Mouse (Mus musculus) induced T-regulatory cell, adult 2 months (primary cell): ENCODE data around the gene Gm21885.
"Not testable (repeated sequence)": the region's sequence is repeated elsewhere in the genome, so short reads cannot be mapped to it uniquely, and the experiment has no call there.

ENCODE experiments used
- DNase-seq: peaks from one replicate; pipeline ENCODE4 v3.0.0-alpha.2; 2012; ENCODE audit warnings: low read depth

The Gm21885 gene

DNA sequence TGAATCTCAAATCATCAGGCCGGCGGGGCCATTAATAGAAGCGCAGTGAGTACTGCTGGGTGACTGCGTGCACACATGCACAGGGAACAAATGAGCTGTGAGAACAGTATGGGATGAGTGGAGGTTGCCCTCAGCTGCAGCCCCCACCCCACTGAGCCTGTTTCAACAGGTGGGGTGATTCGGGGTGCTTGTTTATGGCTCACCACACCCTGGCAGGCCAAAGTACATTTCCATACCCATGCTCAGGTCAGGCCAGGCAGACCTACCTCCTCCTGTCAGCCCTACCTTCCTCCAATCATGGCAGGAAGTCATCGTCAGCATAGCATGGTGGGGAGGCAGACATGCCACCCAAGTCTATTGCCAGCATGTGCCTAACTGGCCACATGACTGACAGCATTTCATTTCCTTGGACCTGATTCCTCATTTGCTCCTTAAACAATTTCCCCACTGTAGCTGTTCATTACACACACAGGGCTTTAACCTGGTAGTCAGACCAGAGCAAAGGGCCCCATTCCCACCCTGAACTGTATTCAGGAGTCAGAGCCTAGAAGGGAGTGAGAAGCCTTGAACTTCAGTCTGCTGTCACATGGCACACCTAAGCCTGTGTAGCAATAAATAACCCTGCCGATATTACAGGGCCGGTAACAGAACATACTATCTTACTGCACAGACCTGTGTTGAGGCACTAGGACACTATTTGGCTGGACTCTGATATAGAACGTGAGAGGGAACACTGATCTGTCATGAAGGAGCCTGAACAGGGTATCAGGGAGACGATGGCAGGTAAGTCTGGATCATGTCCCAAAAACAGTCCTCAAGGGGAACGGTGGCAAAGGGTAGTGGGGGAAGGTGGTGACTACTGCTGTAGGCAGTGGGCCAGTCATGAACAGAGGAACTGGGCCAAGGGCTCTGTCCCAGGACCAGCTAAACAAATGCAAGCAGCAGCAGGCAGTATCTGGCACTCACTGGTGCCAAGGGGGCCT is at the start of gene Gm21885:
TSS of gene Gm21885 (plus strand) at position 675 of the 983 bp plus-strand sequence.
- no peak for DNase-seq

DNA sequence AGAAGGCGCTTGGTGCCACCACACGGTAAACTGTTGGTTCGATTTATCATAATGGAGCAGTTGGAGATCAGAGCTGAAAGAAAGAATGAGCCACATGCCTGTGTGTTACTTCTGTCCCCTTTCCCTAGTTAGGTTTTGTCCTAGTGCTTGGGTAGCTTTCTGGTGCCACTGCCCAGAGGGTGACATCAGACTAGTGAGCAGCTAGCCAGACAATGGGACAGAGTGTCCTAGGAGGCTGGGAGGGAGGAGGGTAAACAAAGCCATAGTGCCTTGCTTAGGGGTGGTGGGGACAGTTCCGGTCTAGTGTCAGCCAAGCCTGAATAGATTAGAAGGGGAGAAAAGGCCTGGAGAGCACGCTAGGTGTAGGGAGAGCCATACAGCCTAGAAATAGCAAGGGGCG is 48.3 kb upstream of the Gm21885 start:
- DNase-seq, result no peak

DNA sequence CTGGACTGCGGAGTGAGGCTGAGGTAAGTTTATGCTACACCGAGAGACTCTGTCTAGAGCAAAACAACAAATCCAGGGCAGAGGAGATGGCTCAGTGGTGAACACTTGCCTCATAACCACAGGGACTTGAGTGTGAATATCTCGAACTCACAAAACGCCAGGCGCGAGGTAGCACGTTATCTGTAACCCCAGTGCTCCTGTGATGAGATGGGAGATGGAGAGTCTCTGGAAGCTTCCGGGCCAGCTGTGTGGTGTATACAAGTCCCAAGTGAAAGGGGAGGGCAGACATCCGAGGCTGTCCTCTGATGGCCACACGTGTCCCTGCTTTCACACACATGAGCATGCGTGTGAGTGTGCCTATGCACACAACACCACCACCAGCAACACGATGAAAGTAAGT is 47.3 kb upstream of the Gm21885 start:
- DNase-seq, result no peak

DNA sequence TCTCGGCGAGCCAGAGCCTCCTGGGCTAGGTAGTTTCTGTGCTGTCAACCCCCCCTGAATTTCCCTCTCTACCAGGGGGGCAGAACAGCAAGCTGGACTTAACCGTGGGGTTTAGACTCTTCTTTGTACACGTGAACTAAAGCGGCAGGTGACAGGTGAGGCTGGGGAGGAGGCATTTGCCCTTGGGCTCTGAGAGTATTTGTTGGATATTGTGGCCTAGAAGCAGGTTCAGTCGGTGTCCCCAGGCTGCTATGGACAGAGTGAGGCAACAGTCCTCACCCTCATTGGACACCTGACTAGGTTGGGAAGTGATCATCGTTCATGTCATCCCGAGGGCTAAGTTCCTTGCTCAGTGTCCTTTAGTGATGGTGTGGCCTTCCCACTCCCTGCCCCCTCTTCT is 46.8 kb upstream of the Gm21885 start:
- DNase-seq, result no peak

DNA sequence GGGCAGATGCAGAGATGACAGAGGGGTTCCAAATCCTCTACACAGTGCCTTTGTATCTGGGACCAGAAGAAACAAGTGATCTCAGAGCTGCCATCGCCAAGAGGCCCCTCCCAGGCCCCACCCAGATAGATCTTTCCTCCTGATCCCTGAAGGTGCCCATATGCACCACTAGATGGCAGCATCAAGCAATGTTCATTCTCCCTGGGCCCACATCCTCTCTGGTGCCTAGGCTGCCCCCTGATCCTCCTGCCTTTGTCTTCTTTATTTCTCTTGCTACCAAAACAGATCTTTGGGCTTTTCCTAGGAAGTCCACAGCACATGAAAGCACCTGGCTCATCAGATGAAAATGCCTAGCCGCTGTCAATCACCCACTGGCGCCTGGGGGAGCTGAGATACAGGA is 45.6 kb upstream of the Gm21885 start:
- DNase-seq, result peak; percentile 91

DNA sequence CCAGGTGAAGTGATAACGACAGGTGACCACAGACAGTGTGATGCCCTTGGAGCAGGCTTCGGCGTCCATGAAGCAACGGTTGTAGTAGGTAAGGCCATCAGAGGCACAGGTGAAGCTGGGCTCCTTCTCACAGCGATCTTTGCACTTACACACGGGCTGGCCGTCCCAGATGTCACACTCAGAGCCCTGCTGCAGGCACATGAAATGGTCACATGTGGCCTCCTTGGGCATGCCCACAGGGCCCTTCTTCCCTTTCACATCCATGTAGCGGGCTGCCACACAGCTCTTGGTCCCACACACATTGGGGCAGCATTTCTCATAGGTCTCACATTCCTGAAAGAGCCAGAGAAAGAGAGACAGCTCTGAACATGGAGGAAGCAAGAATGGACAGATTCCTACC is 42.9 kb upstream of the Gm21885 start:
- no peak for DNase-seq

DNA sequence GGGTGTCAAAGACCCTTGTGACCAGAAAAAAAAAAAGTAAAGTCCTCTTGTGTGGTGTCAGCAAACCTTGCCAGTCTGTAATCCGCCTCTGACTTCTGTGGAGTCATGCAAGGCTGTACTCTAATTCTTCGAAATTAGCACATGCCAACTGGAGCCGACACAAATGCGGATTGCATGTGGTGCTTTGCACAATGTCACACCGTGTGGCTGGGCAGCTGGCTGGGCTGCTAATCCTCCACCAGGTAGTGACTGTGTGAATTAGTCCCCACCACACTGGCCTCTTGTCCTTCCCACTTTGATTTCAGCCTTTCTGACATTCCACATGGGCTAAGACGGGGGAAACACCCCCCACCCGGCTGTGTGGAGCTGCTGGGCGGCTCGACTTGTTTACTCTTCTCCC is 42.0 kb upstream of the Gm21885 start:
- DNase-seq, result no peak

DNA sequence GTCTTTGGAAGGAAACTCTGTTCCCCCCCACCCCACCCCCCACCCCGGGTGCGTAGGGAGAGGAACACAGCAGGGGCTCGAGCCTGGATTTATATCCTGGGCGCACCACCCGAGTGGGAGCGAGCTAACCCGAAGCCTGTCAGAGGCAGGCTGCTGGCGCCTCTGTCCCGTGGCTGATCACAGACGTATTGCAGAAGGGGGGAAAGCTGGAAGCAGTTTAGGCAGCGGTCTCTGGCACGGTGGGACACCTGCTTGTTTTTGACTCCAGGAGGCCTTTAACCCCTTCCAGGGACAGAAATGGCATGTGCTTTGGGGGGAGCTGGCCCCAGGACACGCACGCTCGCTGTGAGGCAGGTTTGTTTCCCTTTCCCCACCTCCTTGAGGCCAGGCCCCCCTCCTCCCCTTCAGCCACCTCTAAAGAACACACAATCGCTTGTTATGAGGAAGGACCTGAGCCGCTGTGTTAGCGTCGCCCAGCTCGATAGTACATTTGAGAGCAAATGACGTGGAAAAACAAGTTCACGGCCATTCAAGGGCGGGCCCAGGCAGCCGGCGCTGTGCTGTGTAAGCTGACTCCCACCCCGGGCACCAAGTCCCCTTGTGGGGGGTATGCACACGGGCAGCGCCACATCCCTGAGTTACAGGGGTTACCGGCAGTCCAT is 38.8 kb upstream of the Gm21885 start:
- DNase-seq, result peak; percentile 42

DNA sequence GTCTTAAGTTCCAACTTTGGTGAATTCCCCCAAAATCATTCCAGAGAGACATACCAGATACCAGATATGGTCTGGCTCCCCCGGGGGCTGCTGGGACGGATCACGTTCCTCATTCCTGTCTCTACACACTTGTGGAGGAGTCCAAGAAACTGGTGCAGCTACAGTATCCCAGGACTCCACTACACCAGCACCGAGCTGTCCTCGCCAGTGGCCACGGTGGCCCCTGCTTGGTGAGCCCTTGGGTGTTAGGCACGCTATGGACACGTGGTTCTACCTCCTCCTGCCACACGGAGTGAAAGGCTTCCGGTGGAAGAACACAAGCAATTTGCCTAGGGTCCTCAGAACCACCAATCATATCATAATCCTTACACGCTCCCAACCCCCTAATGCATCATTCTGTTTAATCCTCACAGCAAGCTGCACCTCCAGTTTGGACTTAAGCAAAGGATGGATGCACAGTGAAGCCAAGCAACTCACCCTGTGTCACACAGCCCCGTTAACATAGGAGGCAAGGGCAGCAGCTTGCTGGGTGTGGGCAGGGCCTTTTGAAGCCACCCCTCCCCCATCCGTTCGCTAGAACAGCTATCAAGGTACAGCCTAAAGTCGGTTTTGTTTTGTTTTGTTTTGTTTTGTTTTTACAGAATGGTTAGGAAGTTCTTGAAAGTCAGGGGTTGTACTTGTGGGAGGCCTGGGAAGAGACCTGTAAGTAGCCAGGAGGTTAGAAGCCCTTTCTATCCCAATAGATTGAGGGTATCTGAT is 38.1 kb upstream of the Gm21885 start:
- peak; percentile 69 for DNase-seq

DNA sequence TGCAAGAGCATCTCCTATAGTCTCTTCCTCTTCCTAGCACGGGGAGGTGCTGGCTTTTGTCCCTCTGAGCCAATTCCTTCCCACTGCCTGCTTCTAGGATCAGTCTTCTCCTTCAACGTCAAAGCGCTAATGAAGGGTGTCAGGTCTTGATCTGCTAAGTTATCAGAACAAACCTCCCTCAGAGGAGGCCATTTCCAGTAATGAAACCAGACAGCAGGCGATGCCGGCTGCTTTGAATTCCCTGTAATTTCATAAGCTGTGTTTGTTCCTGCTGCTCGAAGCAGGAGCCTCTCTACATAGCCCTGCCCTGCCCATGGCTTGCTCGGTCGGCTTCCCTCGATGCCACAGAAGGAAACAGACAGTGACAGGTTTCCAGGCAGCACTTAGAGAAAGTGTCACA is 37.3 kb upstream of the Gm21885 start:
- DNase-seq, result no peak

DNA sequence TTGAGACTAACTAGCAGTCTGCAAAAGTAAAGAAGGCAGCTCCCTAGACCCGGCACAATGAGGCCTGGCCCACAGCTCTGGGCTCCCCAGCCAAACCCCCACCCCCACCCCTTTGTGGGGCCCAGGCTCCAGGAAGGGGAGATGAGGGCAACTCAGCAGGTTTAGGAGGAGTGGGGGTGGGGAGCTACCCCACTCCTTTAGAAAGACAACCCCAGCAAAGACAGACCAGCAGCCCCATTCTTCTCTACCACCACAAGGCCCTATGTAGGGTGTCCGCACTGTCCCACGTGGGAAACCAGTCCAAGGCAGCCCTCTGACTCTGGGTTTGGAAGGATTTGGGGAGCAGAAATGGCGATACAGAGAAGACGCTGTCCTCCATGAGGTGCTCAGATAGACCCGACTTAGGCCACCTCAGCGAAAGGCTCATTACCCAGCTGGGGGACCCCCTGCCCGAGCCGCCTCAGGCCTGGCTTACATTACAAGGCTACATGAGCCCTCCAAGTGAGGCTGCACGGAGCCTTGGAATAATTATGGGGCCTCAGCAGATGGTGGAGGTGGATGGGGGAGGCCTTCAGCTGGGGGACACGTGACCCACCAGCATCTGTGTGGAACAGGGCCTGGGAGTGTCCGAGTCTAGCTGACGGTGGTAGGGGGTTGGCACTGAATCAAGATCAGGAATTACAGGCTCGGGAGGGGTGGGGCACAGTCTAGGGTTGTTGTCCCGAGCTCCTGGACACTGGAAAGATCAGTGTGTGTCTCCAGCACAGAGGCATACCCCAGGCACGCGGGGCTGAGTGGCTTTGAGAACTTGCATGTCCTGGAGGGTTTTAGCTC is 35.5 kb upstream of the Gm21885 start, which contains the start of gene Wfikkn2:
TSS of gene Wfikkn2 (minus strand) at position 51 of the 834 bp plus-strand sequence.
- no peak for DNase-seq

DNA sequence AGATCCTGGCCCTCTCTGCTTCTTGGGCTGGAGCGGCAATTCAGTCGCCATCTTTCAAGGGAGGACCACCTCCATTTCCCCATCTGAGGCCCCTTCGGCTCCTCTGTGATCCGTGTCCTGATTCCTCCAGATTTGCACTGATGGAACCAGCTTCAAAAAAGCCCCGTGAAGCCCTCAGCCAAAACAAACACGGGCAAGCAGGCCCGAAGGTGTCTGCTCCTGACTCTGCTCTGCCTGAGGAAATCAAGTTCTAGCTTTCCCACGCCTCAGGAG is 34.9 kb upstream of the Gm21885 start:
- DNase-seq, result no peak

DNA sequence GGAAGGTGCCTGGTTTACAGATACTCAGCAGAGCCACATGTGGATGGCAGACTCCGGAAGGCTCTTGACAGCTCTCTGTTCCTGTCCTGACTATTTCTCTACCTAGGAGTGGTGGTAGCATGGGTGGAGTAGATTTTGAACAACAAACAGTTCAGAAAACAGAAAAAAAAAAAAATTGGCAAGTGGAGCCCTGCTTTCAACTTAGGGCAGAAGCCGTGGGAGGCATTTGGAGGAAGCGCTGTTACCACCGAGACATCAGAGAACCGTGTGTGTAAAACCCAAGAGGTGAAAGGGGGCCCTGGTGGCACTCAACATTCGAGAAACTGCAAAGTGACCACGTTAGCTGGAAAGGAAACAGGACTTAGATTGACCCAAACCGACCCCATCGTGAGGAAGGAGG is 28.5 kb upstream of the Gm21885 start:
- DNase-seq, result peak; percentile 36

DNA sequence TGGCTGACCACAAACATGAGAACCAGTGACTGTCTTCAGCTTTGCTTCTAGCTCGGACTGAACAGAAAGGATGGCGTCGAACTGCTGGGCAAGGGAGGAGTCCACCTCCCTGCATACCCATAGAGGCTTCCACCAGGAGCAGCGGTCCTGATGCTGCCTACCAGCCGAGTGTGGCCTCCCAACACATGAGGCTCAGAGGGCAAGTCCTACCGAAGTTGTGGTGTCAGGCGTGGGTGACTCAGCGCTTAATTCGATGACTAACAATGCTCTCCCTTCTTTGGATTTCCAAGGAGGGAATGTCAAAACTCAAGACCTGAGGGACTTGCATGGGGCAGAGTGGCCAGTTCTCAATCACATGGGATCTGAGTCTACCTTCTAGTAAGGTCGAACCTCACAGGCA is 28.0 kb upstream of the Gm21885 start:
- DNase-seq, result no peak

DNA sequence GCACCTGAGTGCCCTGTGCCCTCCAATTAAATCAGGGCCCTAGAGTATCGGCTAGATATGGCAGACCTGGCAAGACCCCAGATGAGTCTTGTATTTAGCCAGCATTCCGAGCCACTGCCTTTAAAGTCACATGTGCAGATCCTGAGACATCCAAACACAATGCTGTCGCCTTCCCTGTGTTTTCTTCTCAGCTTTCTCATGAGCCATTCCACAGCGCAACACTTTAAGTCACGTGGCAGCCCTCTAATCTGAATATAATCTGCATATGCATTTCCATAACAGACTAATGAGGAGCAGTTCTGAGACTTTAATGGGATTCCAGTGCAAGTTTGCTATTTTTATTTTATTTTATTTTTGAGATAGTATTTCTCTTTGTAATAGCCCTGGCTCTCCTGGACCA is 25.9 kb upstream of the Gm21885 start:
- no peak for DNase-seq

DNA sequence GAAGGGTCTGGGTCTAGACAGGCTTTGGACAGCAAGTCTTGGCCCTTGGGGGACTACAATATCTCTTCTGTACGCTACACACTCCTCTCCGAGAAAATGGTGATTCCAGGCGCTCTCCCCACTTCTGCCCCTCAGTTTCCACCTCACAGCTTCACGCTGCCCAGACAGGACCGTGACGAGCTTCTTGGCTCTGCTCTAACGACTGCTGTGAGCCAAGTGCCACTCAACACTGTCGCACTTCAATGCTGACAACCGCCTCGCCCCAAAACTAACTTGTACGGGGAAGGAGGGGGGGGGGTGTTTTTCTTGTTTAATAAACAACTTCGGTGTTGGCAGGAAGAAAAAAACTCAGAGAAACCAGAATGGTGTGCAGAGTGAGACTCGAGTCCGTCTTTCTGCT is 23.7 kb upstream of the Gm21885 start:
- DNase-seq, result no peak

DNA sequence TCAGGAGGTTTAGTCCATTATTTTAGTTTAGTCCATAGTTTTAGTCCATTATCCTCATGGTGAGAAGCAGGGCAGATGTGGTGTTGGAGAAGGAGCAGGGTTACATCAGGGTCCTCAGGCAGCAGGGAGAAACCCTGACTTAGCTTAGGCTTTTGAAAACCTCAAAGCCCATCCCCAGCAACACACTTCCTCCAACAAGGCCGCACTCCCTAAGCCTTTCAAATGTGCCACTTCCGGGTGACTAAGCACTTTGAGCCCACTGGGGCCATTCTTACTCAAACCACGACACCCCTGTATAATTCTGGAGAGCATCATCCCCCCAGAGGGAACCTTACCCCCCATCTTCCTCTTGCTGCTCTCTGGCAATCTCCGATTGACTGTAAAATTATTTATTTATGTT is 21.9 kb upstream of the Gm21885 start:
- DNase-seq, result peak; percentile 65

DNA sequence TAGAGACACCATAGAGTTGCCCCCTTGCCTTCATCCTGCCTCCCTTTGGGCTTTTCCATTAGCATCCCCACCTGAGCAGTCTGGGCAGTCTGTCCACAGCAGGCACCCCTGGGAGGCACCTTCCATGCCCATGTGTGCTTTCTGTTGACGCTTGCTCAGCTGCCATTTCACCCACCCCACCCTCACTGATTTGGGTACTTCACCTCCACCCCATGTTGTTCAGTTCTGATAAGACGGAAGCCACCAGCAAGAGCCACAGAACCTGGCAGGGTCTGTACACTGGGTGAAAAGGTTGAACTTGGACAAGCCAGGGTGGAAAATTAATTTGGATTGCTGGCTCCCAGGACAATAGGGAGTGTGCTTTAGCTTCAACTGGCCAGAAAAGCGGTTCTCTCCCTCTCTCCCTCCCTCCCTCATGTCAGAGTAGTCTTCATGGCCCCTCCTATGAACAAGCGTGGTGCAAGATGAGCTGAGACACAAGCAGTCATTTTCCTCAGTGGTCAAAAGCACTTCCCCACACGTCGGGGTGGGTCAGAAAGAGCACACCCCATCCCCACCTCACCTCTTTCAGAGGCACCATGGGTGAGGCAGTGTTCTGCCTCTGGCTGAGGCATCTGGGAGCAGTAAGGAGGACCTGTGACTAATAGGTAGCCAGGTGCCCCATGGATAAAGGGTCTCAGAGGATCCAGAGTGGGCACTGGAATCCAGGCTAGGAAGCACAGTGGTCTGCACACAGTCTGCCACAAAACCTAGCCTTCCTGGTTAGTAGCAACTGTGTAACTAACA is 19.9 kb upstream of the Gm21885 start:
- no peak for DNase-seq

DNA sequence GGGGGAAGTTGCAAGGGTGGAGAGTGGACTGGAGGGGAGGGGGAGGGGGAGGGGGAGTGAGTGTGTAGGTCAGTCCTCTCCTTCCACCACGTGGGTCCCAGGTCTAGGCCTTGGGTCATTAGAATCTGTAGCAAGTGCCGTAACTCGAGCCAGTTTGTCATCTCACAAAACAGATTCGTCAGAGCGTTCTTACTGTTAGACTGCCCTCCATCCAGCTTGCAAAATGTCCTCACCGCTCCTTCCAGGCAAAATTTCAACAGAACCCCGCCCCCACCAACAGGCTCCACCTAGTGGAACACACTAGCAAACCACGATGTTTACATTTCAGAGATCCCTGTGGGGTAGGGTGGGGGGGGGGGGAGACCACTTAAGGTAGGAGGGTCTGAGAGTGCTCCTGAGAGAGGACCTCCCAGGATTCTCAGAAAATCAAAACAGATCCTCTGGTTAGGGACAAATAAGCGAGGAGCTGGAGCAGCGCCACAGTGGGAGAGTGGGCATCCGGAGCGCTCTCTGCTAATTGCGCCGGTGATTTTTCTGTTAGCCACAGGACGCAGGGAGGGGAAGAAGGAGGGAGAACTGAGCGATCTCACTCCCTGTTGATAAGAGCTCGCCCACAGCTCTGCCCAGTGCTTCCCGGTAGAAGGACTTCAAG is 16.4 kb upstream of the Gm21885 start:
- peak; percentile 66 for DNase-seq

DNA sequence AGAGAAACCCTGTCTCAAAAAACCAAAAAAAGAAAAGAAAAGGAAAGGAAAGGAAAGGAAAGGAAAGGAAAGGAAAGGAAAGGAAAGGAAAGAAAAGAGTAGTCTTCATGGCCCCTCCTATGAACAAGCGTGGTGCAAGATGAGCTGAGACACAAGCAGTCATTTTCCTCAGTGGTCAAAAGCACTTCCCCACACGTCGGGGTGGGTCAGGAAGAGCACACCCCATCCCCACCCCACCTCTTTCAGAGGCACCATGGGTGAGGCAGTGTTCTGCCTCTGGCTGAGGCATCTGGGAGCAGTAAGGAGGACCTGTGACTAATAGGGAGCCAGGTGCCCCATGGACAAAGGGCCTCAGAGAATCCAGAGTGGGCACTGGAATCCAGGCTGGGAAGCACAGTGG is 15.5 kb upstream of the Gm21885 start:
- not testable (repeated sequence) for DNase-seq

DNA sequence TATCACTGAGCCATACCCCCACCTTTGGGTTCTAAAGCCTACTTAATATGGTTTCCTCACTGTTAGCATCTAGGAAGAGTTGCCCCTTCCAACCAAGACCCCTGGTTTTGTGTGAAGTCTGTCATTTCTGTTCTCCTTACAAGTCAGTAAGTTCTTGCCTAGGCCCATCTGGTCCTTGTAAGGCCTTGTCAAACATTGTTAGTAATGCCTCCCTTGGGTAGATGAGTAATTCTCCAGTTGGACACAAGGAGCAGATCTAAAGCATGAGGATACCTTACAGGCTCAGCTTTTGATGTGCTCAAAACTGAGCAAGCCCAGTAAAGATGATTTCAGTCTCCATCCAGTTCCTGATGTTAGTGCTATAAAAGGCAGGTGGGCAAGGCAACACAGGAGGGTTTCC is 12.9 kb upstream of the Gm21885 start:
- no peak for DNase-seq
